Mouse (Mus musculus) testis, adult 2 months (tissue): ENCODE data around the gene Krtap19-5. TPM values are rescaled to one million over a fixed set of nuclear protein-coding genes. Genes with fewer than 3 reads are reported as not detected.

Experiments used
- H3K27ac ChIP-seq: fragments of 200-500 bp; 2 replicates; pipeline ENCODE4 v1.5.1; 2012; ENCODE audit warnings: low read depth, low read length; ENCODE audit not compliant: control insufficient read depth, insufficient read depth
- H3K27me3 ChIP-seq: fragments of 200-500 bp; 2 replicates; pipeline ENCODE4 v1.6.1; 2012; ENCODE audit warnings: mild to moderate bottlenecking, low read length, moderate library complexity; ENCODE audit not compliant: control insufficient read depth, insufficient read depth
- H3K36me3 ChIP-seq: fragments of 200-500 bp; 2 replicates; pipeline ENCODE4 v1.6.1; 2012; ENCODE audit warnings: mild to moderate bottlenecking, low read length; ENCODE audit not compliant: control insufficient read depth, insufficient read depth
- H3K4me1 ChIP-seq: fragments of 200-500 bp; 2 replicates; pipeline ENCODE4 v1.6.1; 2012; ENCODE audit warnings: low read length; ENCODE audit not compliant: control insufficient read depth, insufficient read depth
- H3K4me3 ChIP-seq: fragments of 200-500 bp; 2 replicates; pipeline ENCODE4 v1.5.1; 2012; ENCODE audit warnings: low read depth, mild to moderate bottlenecking, low read length, moderate library complexity, mixed read lengths; ENCODE audit not compliant: control insufficient read depth
- CTCF ChIP-seq: fragments of 200-500 bp; IDR thresholded peaks from 2 replicates; pipeline ENCODE4 v1.5.1; 2012; ENCODE audit warnings: low read depth, mild to moderate bottlenecking, inconsistent platforms, low read length, moderate library complexity; ENCODE audit not compliant: control insufficient read depth, insufficient read depth, insufficient replicate concordance
- POLR2A ChIP-seq: fragments of 200-500 bp; IDR thresholded peaks from 2 replicates; pipeline ENCODE4 v1.6.1; 2012; ENCODE audit warnings: low read depth, mild to moderate bottlenecking, inconsistent platforms, low read length, moderate library complexity; ENCODE audit not compliant: control insufficient read depth
- polyA plus RNA-seq: library from polyadenylated mRNA; depleted of rRNA; stranded (reverse); fragments of >200 nt; gene quantifications from 2 replicates; pipeline ENCODE4 v1.2.3, GENCODE M21; 2012; rRNA removed

Gene Krtap19-5
- polyA plus RNA-seq, 1 experiment = not detected

DNA sequence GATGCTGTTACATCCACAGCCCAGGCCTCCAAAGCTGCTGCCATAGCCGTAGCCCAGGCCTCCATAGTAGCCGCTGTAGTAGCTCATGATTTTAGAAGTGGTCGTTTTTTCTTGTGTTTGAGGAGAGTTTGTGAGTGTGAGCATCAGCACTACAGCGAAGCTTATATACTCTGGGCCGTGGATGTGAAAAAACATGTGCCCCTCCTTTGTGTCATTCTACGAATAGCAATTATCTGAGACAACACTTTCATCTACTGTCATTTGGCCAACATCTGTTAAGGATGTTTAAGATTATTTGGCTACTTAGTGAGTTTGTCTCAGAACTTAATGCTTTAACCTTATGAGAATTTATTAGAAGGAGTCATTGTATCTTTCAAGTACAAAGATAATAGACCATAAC lies 26.9 kb downstream of the Krtap19-5 start, which contains the start of gene Krtap19-1:
Gene Krtap19-1 (minus strand): TSS at position 101 of the 400 bp plus-strand sequence.
- Histone ChIP-seq H3K4me1 (no peaks in the 10 kb centered on the region), H3K27me3 (no peaks in the 10 kb centered on the region), H3K4me3 (no peak within 1 kb of the TSS), H3K27ac (no peak within 1 kb of the TSS), H3K36me3 (no peaks in the 10 kb centered on the region)
- TF ChIP-seq POLR2A = no peak
- no peak for TF ChIP-seq CTCF

DNA sequence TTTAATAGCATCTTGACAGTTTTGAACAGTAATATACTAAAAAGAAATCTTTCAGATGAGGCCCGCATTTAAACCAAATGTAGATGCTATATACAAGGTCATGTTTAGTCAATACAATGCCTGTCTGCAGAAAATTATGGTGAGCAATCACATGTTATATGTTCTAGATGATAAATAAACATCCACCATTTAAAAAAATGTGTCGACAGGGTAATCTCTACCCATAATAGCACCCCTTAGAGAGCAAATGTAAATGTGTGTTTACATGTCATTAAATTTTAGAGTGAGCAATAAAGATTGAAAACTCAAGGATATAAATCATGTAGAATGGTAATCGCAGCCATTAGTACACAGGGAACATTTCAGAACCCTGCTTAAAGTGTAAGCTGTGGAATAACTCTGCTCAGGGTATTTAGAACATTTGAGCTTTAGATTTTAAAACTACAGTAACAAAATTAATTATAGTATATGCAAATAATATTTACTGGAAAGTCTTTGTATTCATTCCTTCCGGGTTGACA lies 31.3 kb downstream of the Krtap19-5 start:
- no peaks in the 10 kb centered on the region for H3K27me3 ChIP-seq
- no peak for TF ChIP-seq POLR2A
- no peak for TF ChIP-seq CTCF
- no peak overlapping the region for H3K27ac ChIP-seq
- H3K4me3 ChIP-seq = no peak overlapping the region
- no peaks in the 10 kb centered on the region for H3K4me1 ChIP-seq
- no peaks in the 10 kb centered on the region for H3K36me3 ChIP-seq

DNA sequence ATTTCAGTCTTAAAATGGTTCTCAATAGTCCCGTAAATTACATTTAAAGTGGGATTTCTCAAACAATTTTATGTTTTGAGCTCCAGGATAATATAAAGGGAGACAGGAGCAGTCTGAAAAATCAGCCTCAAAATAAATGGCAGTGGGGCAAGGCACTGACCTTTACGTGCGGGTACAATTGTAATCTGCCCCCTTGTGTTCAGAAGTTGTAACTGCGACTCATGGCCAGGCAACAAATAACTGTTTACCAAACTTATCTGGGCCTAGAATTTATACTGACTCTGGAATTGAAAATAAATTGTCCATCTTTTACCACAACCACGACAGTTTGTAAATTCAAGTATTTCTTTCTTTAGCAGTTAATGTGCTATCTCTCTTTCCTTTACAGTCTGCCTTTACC lies 44.8 kb downstream of the Krtap19-5 start:
- Histone ChIP-seq H3K4me3 (no peak overlapping the region), H3K27ac (no peak overlapping the region), H3K36me3 (no peaks in the 10 kb centered on the region), H3K4me1 (no peaks in the 10 kb centered on the region), H3K27me3 (no peaks in the 10 kb centered on the region)
- TF ChIP-seq POLR2A = no peak
- TF ChIP-seq CTCF = peak; percentile 25; the same call in 1 of the 2 replicates

DNA sequence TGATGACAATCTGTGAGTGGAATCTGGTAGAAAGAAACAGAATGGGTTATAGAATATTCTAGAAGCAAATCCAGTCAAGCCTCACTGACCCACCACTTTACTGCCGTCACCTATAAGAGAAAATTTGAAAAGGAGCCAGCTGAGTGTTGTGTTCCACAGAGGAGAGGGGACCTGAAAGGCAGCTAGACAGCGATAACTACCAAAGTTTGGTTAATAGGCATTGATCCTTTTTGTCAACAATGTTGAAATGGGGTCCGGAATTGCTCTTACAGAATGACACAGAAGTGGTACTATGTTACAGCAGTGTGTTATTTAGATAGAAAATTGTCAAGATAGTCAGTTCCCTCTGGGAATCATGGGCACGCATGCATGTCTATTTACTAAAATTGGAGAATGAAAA lies 47.7 kb downstream of the Krtap19-5 start:
- no peak overlapping the region for H3K27ac ChIP-seq
- H3K36me3 ChIP-seq = no peaks in the 10 kb centered on the region
- H3K27me3 ChIP-seq = no peaks in the 10 kb centered on the region
- no peak overlapping the region for H3K4me3 ChIP-seq
- TF ChIP-seq CTCF = no peak
- TF ChIP-seq POLR2A = no peak
- H3K4me1 ChIP-seq = no peaks in the 10 kb centered on the region

DNA sequence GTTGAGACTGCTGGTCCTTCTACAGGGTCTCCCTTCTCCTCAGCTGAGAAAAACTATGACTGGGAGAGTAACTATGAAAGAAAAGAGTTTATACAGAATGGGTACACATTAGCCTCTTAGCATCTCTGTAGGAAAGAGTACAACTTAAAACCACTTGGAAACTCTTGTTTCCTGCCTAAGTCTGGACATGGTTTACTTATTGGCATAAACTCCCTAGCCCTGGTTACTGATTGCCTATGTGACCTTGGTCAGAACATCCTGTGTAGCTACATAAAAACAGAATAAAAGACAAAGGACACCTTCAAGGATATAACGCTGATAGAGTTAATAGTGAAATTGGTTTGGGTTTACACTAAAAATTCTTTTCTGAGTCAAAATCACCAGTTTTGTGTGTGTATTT lies 48.9 kb downstream of the Krtap19-5 start:
- no peak overlapping the region for H3K4me3 ChIP-seq
- no peaks in the 10 kb centered on the region for H3K4me1 ChIP-seq
- H3K27ac ChIP-seq = no peak overlapping the region
- H3K36me3 ChIP-seq = no peaks in the 10 kb centered on the region
- TF ChIP-seq CTCF (no peak), POLR2A (no peak)
- H3K27me3 ChIP-seq = no peaks in the 10 kb centered on the region

Other genes with a start within 250 kb of the Krtap19-5 start
- not detected in 2 replicates for gene Krtap26-1, start 248.7 kb downstream of the Krtap19-5 start, polyA plus RNA-seq
- gene Krtap27-1, start 224.8 kb downstream of the Krtap19-5 start, polyA plus RNA-seq = not detected in 2 replicates
- gene 2310061N02Rik, start 188.5 kb downstream of the Krtap19-5 start, polyA plus RNA-seq = not detected in 2 replicates
- not detected in 2 replicates for gene Krtap13-1, start 167.6 kb downstream of the Krtap19-5 start, polyA plus RNA-seq
- gene Krtap13, start 144.8 kb downstream of the Krtap19-5 start, polyA plus RNA-seq = 0.12 and 0.17 TPM in 2 replicates
- gene 2310034C09Rik, start 137.6 kb downstream of the Krtap19-5 start, polyA plus RNA-seq = not detected in 2 replicates
- not detected in 2 replicates for gene 2310057N15Rik, start 122.3 kb downstream of the Krtap19-5 start, polyA plus RNA-seq
- not detected in 2 replicates for gene Gm5965, start 118.6 kb downstream of the Krtap19-5 start, polyA plus RNA-seq
- not detected in 2 replicates for gene Gm20741, start 84.2 kb downstream of the Krtap19-5 start, polyA plus RNA-seq
- gene Krtap15, start 76.2 kb downstream of the Krtap19-5 start, polyA plus RNA-seq = not detected in 2 replicates
- not detected in 2 replicates for gene Krtap14, start 70.3 kb downstream of the Krtap19-5 start, polyA plus RNA-seq
- not detected in 2 replicates for gene Krtap19-1, start 27.0 kb downstream of the Krtap19-5 start, polyA plus RNA-seq
- gene Krtap19-2, start 22.2 kb downstream of the Krtap19-5 start, polyA plus RNA-seq = not detected in 2 replicates
- gene Krtap19-3, start 18.4 kb downstream of the Krtap19-5 start, polyA plus RNA-seq = not detected in 2 replicates
- not detected in 2 replicates for gene Krtap19-4, start 11.4 kb downstream of the Krtap19-5 start, polyA plus RNA-seq
- not detected in 2 replicates for gene Krtap19-9b, start 35.8 kb upstream of the Krtap19-5 start, polyA plus RNA-seq
- gene Krtap16-3, start 66.4 kb upstream of the Krtap19-5 start, polyA plus RNA-seq = not detected in 2 replicates
- gene Krtap22-2, start 114.3 kb upstream of the Krtap19-5 start, polyA plus RNA-seq = not detected in 2 replicates
- gene Gm10229, start 118.8 kb upstream of the Krtap19-5 start, polyA plus RNA-seq = not detected in 2 replicates
- not detected in 2 replicates for gene Krtap6-1, start 135.2 kb upstream of the Krtap19-5 start, polyA plus RNA-seq
- not detected in 2 replicates for gene Gm10228, start 145.0 kb upstream of the Krtap19-5 start, polyA plus RNA-seq
- not detected in 2 replicates for gene Krtap6-5, start 151.4 kb upstream of the Krtap19-5 start, polyA plus RNA-seq
- gene 1110025L11Rik, start 167.5 kb upstream of the Krtap19-5 start, polyA plus RNA-seq = 0.99 and 1.1 TPM in 2 replicates
- gene Krtap6-3, start 187.6 kb upstream of the Krtap19-5 start, polyA plus RNA-seq = not detected in 2 replicates
- not detected in 2 replicates for gene Gm6358, start 244.4 kb upstream of the Krtap19-5 start, polyA plus RNA-seq